Mouse (Mus musculus) forebrain, embryonic 13.5 days (tissue): ENCODE data around the gene Pde4d. TPM values are rescaled to one million over a fixed set of nuclear protein-coding genes. Genes with fewer than 3 reads are reported as not detected.

Experiments used
- ATAC-seq: fragments of 200-750 bp; cut with Nextera tagmentation; 2 replicates; pipeline ENCODE4 v1.8.0; 2017
- H3K27ac ChIP-seq: fragments of 300-500 bp; sonication (generic); 2 replicates; pipeline ENCODE4 v1.5.1; 2015; ENCODE audit warnings: inconsistent platforms, mild to moderate bottlenecking, moderate library complexity
- H3K27me3 ChIP-seq: fragments of 300-500 bp; sonication (generic); 2 replicates; pipeline ENCODE4 v1.6.1; 2015; ENCODE audit warnings: mild to moderate bottlenecking, inconsistent platforms
- H3K36me3 ChIP-seq: fragments of 300-500 bp; sonication (generic); 2 replicates; pipeline ENCODE4 v1.6.1; 2015; ENCODE audit warnings: mild to moderate bottlenecking, inconsistent platforms; ENCODE audit not compliant: poor library complexity, severe bottlenecking
- H3K4me1 ChIP-seq: fragments of 300-500 bp; sonication (generic); 2 replicates; pipeline ENCODE4 v1.6.1; 2015; ENCODE audit warnings: inconsistent platforms
- H3K4me2 ChIP-seq: fragments of 300-500 bp; sonication (generic); 2 replicates; pipeline ENCODE4 v1.6.1; 2015; ENCODE audit warnings: inconsistent platforms, mild to moderate bottlenecking, moderate library complexity
- H3K4me3 ChIP-seq: fragments of 300-500 bp; sonication (generic); 2 replicates; pipeline ENCODE4 v1.5.1; 2015; ENCODE audit warnings: mild to moderate bottlenecking, inconsistent platforms
- H3K9ac ChIP-seq: fragments of 300-500 bp; sonication (generic); 2 replicates; pipeline ENCODE4 v1.6.1; 2015; ENCODE audit warnings: mild to moderate bottlenecking, inconsistent platforms
- H3K9me3 ChIP-seq: fragments of 300-500 bp; sonication (generic); replicated peaks from 2 replicates; pipeline ENCODE4 v1.6.1; 2016; ENCODE audit warnings: inconsistent platforms
- WGBS: fragments of 180-500 bp; shearing (Covaris S2); methylation state at CpG from one replicate; pipeline ENCODE4 v1.1.7; 2015; 5-methylcytosine and 5-hydroxymethylcytosine counted together
- polyA plus RNA-seq: library from polyadenylated mRNA; unstranded; fragments of >200 nt; fragmentation: Nextera tagmentation; extraction: Ambion mirVana; gene quantifications from 2 replicates; pipeline ENCODE4 v1.2.1, GENCODE M21; 2015

Pde4d gene
- polyA plus RNA-seq, 1 experiment from 2014 or later: 11.9 TPM

- Histone ChIP-seq H3K4me3 (peak overlapping the region; percentile 30), H3K27me3 (no peaks in the 10 kb centered on the region), H3K4me1 (peaks cover 42% of the 10 kb centered on the region), H3K9me3 (no peaks in the 10 kb centered on the region), H3K27ac (peak overlapping the region; percentile 94), H3K4me2 (peak overlapping the region; percentile 58), H3K9ac (peak overlapping the region; percentile 49), H3K36me3 (no peaks in the 10 kb centered on the region)
- peak; percentile 97 for ATAC-seq
- under 1% methylated on average over 15 of the region's 15 CpGs for WGBS
Measured at GRCm38 (mm10) chr13:109822413-109823298, 1372.9 kb downstream of the Pde4d start.

GRCm38 (mm10) chr13:109823307-109824031 lies 1373.7 kb downstream of the Pde4d start:
- peak overlapping the region; percentile 94 for H3K27ac ChIP-seq
- peak overlapping the region; percentile 12; the same call in 1 of the 2 replicates for H3K4me3 ChIP-seq

GRCm38 (mm10) chr13:109825891-109826290 lies 1376.1 kb downstream of the Pde4d start:
- no peaks in the 10 kb centered on the region for H3K9me3 ChIP-seq
- peaks cover 37% of the 10 kb centered on the region for H3K4me1 ChIP-seq
- H3K4me3 ChIP-seq: no peak overlapping the region
- no peaks in the 10 kb centered on the region for H3K36me3 ChIP-seq
- H3K27me3 ChIP-seq: no peaks in the 10 kb centered on the region
- ATAC-seq: no peak
- H3K4me2 ChIP-seq: no peak overlapping the region
- WGBS: 82% methylated on average over 6 of the region's 6 CpGs
- H3K9ac ChIP-seq: no peak overlapping the region
- no peak overlapping the region for H3K27ac ChIP-seq

More at GRCm38 (mm10) chr13:109823307-109824031, 1373.7 kb downstream of the Pde4d start:
- peaks cover 42% of the 10 kb centered on the region for H3K4me1 ChIP-seq
- peak overlapping the region; percentile 21 for H3K9ac ChIP-seq
- no peaks in the 10 kb centered on the region for H3K36me3 ChIP-seq
- H3K9me3 ChIP-seq: no peaks in the 10 kb centered on the region
- no peak for ATAC-seq
- H3K4me2 ChIP-seq: peak overlapping the region; percentile 58
- 5% methylated on average over 11 of the region's 11 CpGs for WGBS
- no peaks in the 10 kb centered on the region for H3K27me3 ChIP-seq

- H3K4me3 ChIP-seq: no peak overlapping the region
- H3K4me1 ChIP-seq: peaks cover 24% of the 10 kb centered on the region
- H3K27ac ChIP-seq: no peak overlapping the region
- no peaks in the 10 kb centered on the region for H3K9me3 ChIP-seq
- H3K36me3 ChIP-seq: no peaks in the 10 kb centered on the region
- ATAC-seq: no peak
- 84% methylated on average over 6 of the region's 6 CpGs for WGBS
- H3K9ac ChIP-seq: no peak overlapping the region
- H3K4me2 ChIP-seq: no peak overlapping the region
- no peaks in the 10 kb centered on the region for H3K27me3 ChIP-seq
Measured at GRCm38 (mm10) chr13:109827341-109827740, 1377.6 kb downstream of the Pde4d start.

- H3K27ac ChIP-seq: no peak overlapping the region
- H3K36me3 ChIP-seq: no peaks in the 10 kb centered on the region
- no peak overlapping the region for H3K9ac ChIP-seq
- ATAC-seq: no peak
- H3K4me1 ChIP-seq: peaks cover 22% of the 10 kb centered on the region
- WGBS: 88% methylated on average over 3 of the region's 3 CpGs
- no peaks in the 10 kb centered on the region for H3K27me3 ChIP-seq
- H3K4me3 ChIP-seq: no peak overlapping the region
- no peaks in the 10 kb centered on the region for H3K9me3 ChIP-seq
- H3K4me2 ChIP-seq: no peak overlapping the region
Measured at GRCm38 (mm10) chr13:109827909-109828308, 1378.2 kb downstream of the Pde4d start.

GRCm38 (mm10) chr13:109829444-109829843 lies 1379.7 kb downstream of the Pde4d start:
- Histone ChIP-seq H3K27ac (no peak overlapping the region), H3K9ac (no peak overlapping the region), H3K4me3 (no peak overlapping the region), H3K4me1 (peaks cover 6% of the 10 kb centered on the region), H3K36me3 (no peaks in the 10 kb centered on the region), H3K9me3 (no peaks in the 10 kb centered on the region), H3K27me3 (no peaks in the 10 kb centered on the region), H3K4me2 (no peak overlapping the region)
- no peak for ATAC-seq
- WGBS: 87% methylated on average over 3 of the region's 3 CpGs

GRCm38 (mm10) chr13:109834935-109835334 lies 1385.2 kb downstream of the Pde4d start:
- WGBS: 91% methylated on average over 3 of the region's 3 CpGs
- H3K9me3 ChIP-seq: no peaks in the 10 kb centered on the region
- H3K4me1 ChIP-seq: no peaks in the 10 kb centered on the region
- H3K36me3 ChIP-seq: no peaks in the 10 kb centered on the region
- no peaks in the 10 kb centered on the region for H3K27me3 ChIP-seq
- no peak overlapping the region for H3K4me3 ChIP-seq
- no peak overlapping the region for H3K27ac ChIP-seq
- no peak overlapping the region for H3K9ac ChIP-seq
- ATAC-seq: no peak
- H3K4me2 ChIP-seq: no peak overlapping the region

GRCm38 (mm10) chr13:109837453-109837852 lies 1387.7 kb downstream of the Pde4d start:
- no peak overlapping the region for H3K27ac ChIP-seq
- no peaks in the 10 kb centered on the region for H3K4me1 ChIP-seq
- no peak for ATAC-seq
- H3K4me3 ChIP-seq: no peak overlapping the region
- H3K9ac ChIP-seq: no peak overlapping the region
- 92% methylated on average over 11 of the region's 11 CpGs for WGBS
- H3K4me2 ChIP-seq: no peak overlapping the region
- no peaks in the 10 kb centered on the region for H3K9me3 ChIP-seq
- H3K27me3 ChIP-seq: no peaks in the 10 kb centered on the region
- no peaks in the 10 kb centered on the region for H3K36me3 ChIP-seq

GRCm38 (mm10) chr13:109837921-109838320 lies 1388.2 kb downstream of the Pde4d start:
- WGBS: 90% methylated on average over 7 of the region's 7 CpGs
- ATAC-seq: no peak
- Histone ChIP-seq H3K9me3 (no peaks in the 10 kb centered on the region), H3K27ac (no peak overlapping the region), H3K36me3 (no peaks in the 10 kb centered on the region), H3K9ac (no peak overlapping the region), H3K4me2 (no peak overlapping the region), H3K4me1 (no peaks in the 10 kb centered on the region), H3K27me3 (no peaks in the 10 kb centered on the region), H3K4me3 (no peak overlapping the region)

- Histone ChIP-seq H3K27me3 (no peaks in the 10 kb centered on the region), H3K9ac (no peak overlapping the region), H3K9me3 (no peaks in the 10 kb centered on the region), H3K4me3 (no peak overlapping the region), H3K4me2 (no peak overlapping the region), H3K4me1 (no peaks in the 10 kb centered on the region), H3K27ac (no peak overlapping the region), H3K36me3 (no peaks in the 10 kb centered on the region)
- ATAC-seq: no peak
- WGBS: 8% methylated on average over 2 of the region's 2 CpGs
Measured at GRCm38 (mm10) chr13:109840251-109840650, 1390.5 kb downstream of the Pde4d start.

GRCm38 (mm10) chr13:109841140-109841822 lies 1391.5 kb downstream of the Pde4d start:
- no peak overlapping the region for H3K9ac ChIP-seq
- no peaks in the 10 kb centered on the region for H3K36me3 ChIP-seq
- WGBS: 93% methylated on average over 2 of the region's 2 CpGs
- H3K4me3 ChIP-seq: no peak overlapping the region
- H3K4me2 ChIP-seq: no peak overlapping the region
- no peak overlapping the region for H3K27ac ChIP-seq
- no peaks in the 10 kb centered on the region for H3K9me3 ChIP-seq
- no peaks in the 10 kb centered on the region for H3K4me1 ChIP-seq
- no peak for ATAC-seq
- H3K27me3 ChIP-seq: no peaks in the 10 kb centered on the region

- ATAC-seq: no peak
- Histone ChIP-seq H3K27me3 (no peaks in the 10 kb centered on the region), H3K27ac (no peak overlapping the region), H3K4me3 (no peak overlapping the region), H3K4me2 (no peak overlapping the region), H3K9ac (no peak overlapping the region), H3K9me3 (no peaks in the 10 kb centered on the region), H3K4me1 (no peaks in the 10 kb centered on the region), H3K36me3 (no peaks in the 10 kb centered on the region)
- WGBS: 93% methylated on average over 2 of the region's 2 CpGs
Measured at GRCm38 (mm10) chr13:109842982-109843381, 1393.2 kb downstream of the Pde4d start.
